18 mouse cellular contexts compared by ENCODE assay signal in genomic region chr1:59520226-59520837, GRCm38 (mm10). TPM values are rescaled to one million over a fixed set of nuclear protein-coding genes. Genes with fewer than 3 reads are reported as not detected.
DNase-seq lines count a peak whose midpoint lies in the region; ATAC-seq lines count a peak whose summit lies in the region.
"Had no signal": no experiment of that assay in that cellular context is flagged by ENCODE, and none has a peak within 500 bp of the region (broad histone marks: within the 10 kb centered on the region; RNA-seq: fewer than 3 reads in every experiment).

No protein-coding gene starts in this region.

- H3K27ac ChIP-seq in hindbrain, embryonic 10.5 days = peak overlapping the region; percentile 64
- no peak overlapping the region for H3K27ac ChIP-seq in hindbrain, embryonic 16.5 days (ENCODE audit: low read depth, low read length)
- peak overlapping the region; percentile 42; the same call in 1 of the 2 replicates for H3K27ac ChIP-seq in embryonic facial prominence, embryonic 12.5 days
- peak overlapping the region; percentile 58; the same call in 1 of the 2 replicates for H3K27ac ChIP-seq in embryonic facial prominence, embryonic 14.5 days (replicated peaks; ENCODE audit: low read depth, low read length)
- H3K27ac ChIP-seq: heart, embryonic 13.5 days; limb, embryonic 13.5 days had no signal

- H3K4me1 ChIP-seq in hindbrain, embryonic 10.5 days (replicated peaks) = peaks cover 83% of the 10 kb centered on the region
- H3K4me1 ChIP-seq in hindbrain, embryonic 16.5 days (ENCODE audit: control insufficient read depth, insufficient read depth, low read depth, low read length) = peaks cover 16% of the 10 kb centered on the region
- peaks cover 29% of the 10 kb centered on the region for H3K4me1 ChIP-seq in embryonic facial prominence, embryonic 12.5 days
- peaks cover 35% of the 10 kb centered on the region for H3K4me1 ChIP-seq in embryonic facial prominence, embryonic 14.5 days (ENCODE audit: control insufficient read depth, insufficient read depth, low read length)

- no peak overlapping the region for H3K4me2 ChIP-seq in hindbrain, embryonic 16.5 days (ENCODE audit: low read length)
- H3K4me2 ChIP-seq in embryonic facial prominence, embryonic 12.5 days (replicated peaks) = no peak overlapping the region
- H3K4me2 ChIP-seq in embryonic facial prominence, embryonic 14.5 days (ENCODE audit: low read depth, low read length) = no peak overlapping the region
- H3K4me2 ChIP-seq: heart, embryonic 13.5 days; limb, embryonic 13.5 days; midbrain, embryonic 11.5 days had no signal

- no peaks in the 10 kb centered on the region for H3K27me3 ChIP-seq in hindbrain, embryonic 10.5 days (ENCODE audit: insufficient read depth, poor library complexity, severe bottlenecking)
- no peaks in the 10 kb centered on the region for H3K27me3 ChIP-seq in hindbrain, embryonic 16.5 days (replicated peaks; ENCODE audit: control insufficient read depth, insufficient read depth, low read length)
- H3K27me3 ChIP-seq in embryonic facial prominence, embryonic 12.5 days = no peaks in the 10 kb centered on the region
- no peaks in the 10 kb centered on the region for H3K27me3 ChIP-seq in embryonic facial prominence, embryonic 14.5 days (replicated peaks; ENCODE audit: control insufficient read depth, insufficient read depth, low read length)
- H3K27me3 ChIP-seq: heart, embryonic 13.5 days had no signal

- 59% methylated on average over 11 of the region's 11 CpGs for WGBS in hindbrain, embryonic 10.5 days
- 44% methylated on average over 11 of the region's 11 CpGs for WGBS in hindbrain, embryonic 16.5 days
- 35% methylated on average over 11 of the region's 11 CpGs for WGBS in embryonic facial prominence, embryonic 12.5 days
- WGBS in embryonic facial prominence, embryonic 14.5 days = 29% methylated on average over 11 of the region's 11 CpGs
- 16% methylated on average over 11 of the region's 11 CpGs for WGBS in large intestine, adult 2 months

- intact Hi-C loops in left cerebral cortex, postnatal 10 days (cut with DNase I) = no loop called here

- no peaks in the 10 kb centered on the region for H3K9me3 ChIP-seq in hindbrain, embryonic 10.5 days
- no peaks in the 10 kb centered on the region for H3K9me3 ChIP-seq in hindbrain, embryonic 16.5 days (ENCODE audit: control insufficient read depth, low read length)
- H3K9me3 ChIP-seq in embryonic facial prominence, embryonic 12.5 days = no peaks in the 10 kb centered on the region
- no peaks in the 10 kb centered on the region for H3K9me3 ChIP-seq in embryonic facial prominence, embryonic 14.5 days (ENCODE audit: control insufficient read depth, low read length)
- H3K9me3 ChIP-seq: heart, embryonic 13.5 days; limb, embryonic 13.5 days had no signal

- H3K4me3 ChIP-seq in hindbrain, embryonic 10.5 days = no peak overlapping the region; the same call in 1 of the 2 replicates
- H3K4me3 ChIP-seq in hindbrain, embryonic 16.5 days (ENCODE audit: low read length) = no peak overlapping the region
- H3K4me3 ChIP-seq in embryonic facial prominence, embryonic 12.5 days = no peak overlapping the region
- no peak overlapping the region for H3K4me3 ChIP-seq in embryonic facial prominence, embryonic 14.5 days (ENCODE audit: low read depth, low read length)
- H3K4me3 ChIP-seq: heart, embryonic 13.5 days; limb, embryonic 13.5 days had no signal

- DNase-seq in hindbrain, embryonic 10.5 days (ENCODE audit: low spot score) = no peak
- DNase-seq in embryonic facial prominence, embryonic 14.5 days (ENCODE audit: low spot score) = peak; percentile 82
- DNase-seq in large intestine, adult 2 months (ENCODE audit: low read depth, low spot score) = peak; percentile 70
- DNase-seq in spleen, adult 18-20 months = no peak
- DNase-seq in cerebellum, postnatal 10 days = no peak
- DNase-seq in left cerebral cortex, postnatal 10 days (ENCODE audit: extremely low spot score in 1 of 2, low spot score in 2 of 2) = no peak
- DNase-seq: adrenal gland, postnatal 25 days; cerebellum, adult 2 months; heart, postnatal 36 days; lung, postnatal 10 days; thymus, postnatal 36 days had no signal

- H3K36me3 ChIP-seq in hindbrain, embryonic 10.5 days = no peaks in the 10 kb centered on the region
- no peaks in the 10 kb centered on the region for H3K36me3 ChIP-seq in hindbrain, embryonic 16.5 days (ENCODE audit: control insufficient read depth, insufficient read depth, low read length)
- no peaks in the 10 kb centered on the region for H3K36me3 ChIP-seq in embryonic facial prominence, embryonic 12.5 days
- H3K36me3 ChIP-seq in embryonic facial prominence, embryonic 14.5 days (ENCODE audit: control insufficient read depth, insufficient read depth, low read length) = no peaks in the 10 kb centered on the region
- H3K36me3 ChIP-seq: heart, embryonic 13.5 days; limb, embryonic 13.5 days had no signal

- H3K9ac ChIP-seq in hindbrain, embryonic 16.5 days (ENCODE audit: low read depth, low read length) = no peak overlapping the region
- H3K9ac ChIP-seq in embryonic facial prominence, embryonic 12.5 days = no peak overlapping the region
- H3K9ac ChIP-seq in embryonic facial prominence, embryonic 14.5 days (ENCODE audit: low read depth, low read length) = no peak overlapping the region
- H3K9ac ChIP-seq: heart, embryonic 13.5 days; limb, embryonic 13.5 days had no signal

- no peak for ATAC-seq in hindbrain, embryonic 16.5 days
- ATAC-seq in embryonic facial prominence, embryonic 12.5 days (ENCODE audit: insufficient number of reproducible peaks, insufficient read depth, low FRiP score, low TSS enrichment) = no peak
- ATAC-seq in embryonic facial prominence, embryonic 14.5 days (ENCODE audit: low read depth) = no peak
- ATAC-seq: inflammation-experienced regulatory T-cells, adult 6 months had no signal

RNA-seq across cellular contexts. Expression of gene Gm973, which starts 4.3 kb away (rescaled TPM):
- 9.0 TPM in 2 replicates for polyA plus RNA-seq in hindbrain, embryonic 10.5 days (2016; fragmentation: Nextera tagmentation; extraction: Ambion mirVana)
- polyA plus RNA-seq in hindbrain, embryonic 16.5 days (2015; fragmentation: Nextera tagmentation; extraction: Ambion mirVana) = 11.3 and 11.5 TPM in 2 replicates
- 0.67 and 0.82 TPM in 2 replicates for polyA plus RNA-seq in embryonic facial prominence, embryonic 12.5 days (2016; fragmentation: Nextera tagmentation; extraction: Ambion mirVana)
- 1.6 and 5.9 TPM in 2 replicates for polyA plus RNA-seq in embryonic facial prominence, embryonic 14.5 days (2014; fragmentation: Nextera tagmentation; extraction: Ambion mirVana)
- 0.11 and 0.43 TPM in 2 replicates for polyA plus RNA-seq in large intestine, adult 2 months (2012; rRNA removed)
- 1 to 10 TPM; 4.6 to 4.8 TPM for total RNA-seq in left cerebral cortex, postnatal 10 days (2021)
- polyA plus RNA-seq: liver, embryonic 16.5 days had no signal

RNA-seq across cellular contexts. Expression of gene Fzd7, which starts 38.1 kb away (rescaled TPM):
- polyA plus RNA-seq in hindbrain, embryonic 10.5 days (2016; fragmentation: Nextera tagmentation; extraction: Ambion mirVana) = 14.4 and 16.1 TPM in 2 replicates
- polyA plus RNA-seq in hindbrain, embryonic 16.5 days (2015; fragmentation: Nextera tagmentation; extraction: Ambion mirVana) = 1.9 and 2.7 TPM in 2 replicates
- 26.3 and 28.5 TPM in 2 replicates for polyA plus RNA-seq in embryonic facial prominence, embryonic 12.5 days (2016; fragmentation: Nextera tagmentation; extraction: Ambion mirVana)
- 13.8 and 16.6 TPM in 2 replicates for polyA plus RNA-seq in embryonic facial prominence, embryonic 14.5 days (2014; fragmentation: Nextera tagmentation; extraction: Ambion mirVana)
- 4.1 and 8.5 TPM in 2 replicates for polyA plus RNA-seq in large intestine, adult 2 months (2012; rRNA removed)
- total RNA-seq in left cerebral cortex, postnatal 10 days (2021) = 1 to 10 TPM; 5.4 to 6.1 TPM

Comparison
In these comparisons a context has a peak if more than half of its experiments do, and no peak if none do; other contexts are left out.
1. DNase-seq: peak in embryonic facial prominence, embryonic 14.5 days (single experiment) and large intestine, adult 2 months (single experiment); none in hindbrain, embryonic 10.5 days (single experiment), spleen, adult 18-20 months (0 of 2), cerebellum, postnatal 10 days (0 of 2) and left cerebral cortex, postnatal 10 days (0 of 2).